Mouse (Mus musculus): ENCODE measurements around the gene Cyth1.

The Cyth1 gene

GRCm38 (mm10) chr11:118197508-118198295 is 50.7 kb downstream of the Cyth1 start:
- no peak for DNase-seq (ENCODE audit: low read depth)

- DNase-seq (ENCODE audit: low read depth): no peak
These were observed 51.5 kb downstream of the Cyth1 start for GRCm38 (mm10) chr11:118196824-118197388.

- no peak for DNase-seq (ENCODE audit: low read depth)
These were observed 54.8 kb downstream of the Cyth1 start for GRCm38 (mm10) chr11:118193390-118194147.

- DNase-seq (ENCODE audit: low read depth): no peak
These were observed 55.4 kb downstream of the Cyth1 start for GRCm38 (mm10) chr11:118192973-118193372.

- DNase-seq (ENCODE audit: low read depth): no peak
These were observed 65.6 kb downstream of the Cyth1 start for GRCm38 (mm10) chr11:118182768-118183167.

GRCm38 (mm10) chr11:118182353-118182752 is 66.0 kb downstream of the Cyth1 start:
- no peak for DNase-seq (ENCODE audit: low read depth)

GRCm38 (mm10) chr11:118180199-118180598 is 68.2 kb downstream of the Cyth1 start:
- no peak for DNase-seq (ENCODE audit: low read depth)

- DNase-seq (ENCODE audit: low read depth): no peak
These were observed 70.2 kb downstream of the Cyth1 start for GRCm38 (mm10) chr11:118178236-118178635.

- no peak for DNase-seq (ENCODE audit: low read depth)
These were observed 73.6 kb downstream of the Cyth1 start for GRCm38 (mm10) chr11:118174752-118175151.

- DNase-seq (ENCODE audit: low read depth): no peak
These were observed 75.6 kb downstream of the Cyth1 start for GRCm38 (mm10) chr11:118172768-118173167.

GRCm38 (mm10) chr11:118170333-118170732 is 78.1 kb downstream of the Cyth1 start:
- no peak for DNase-seq (ENCODE audit: low read depth)

GRCm38 (mm10) chr11:118168714-118169113 is 79.7 kb downstream of the Cyth1 start:
- no peak for DNase-seq (ENCODE audit: low read depth)

- DNase-seq (ENCODE audit: low read depth): no peak
These were observed 81.8 kb downstream of the Cyth1 start for GRCm38 (mm10) chr11:118166626-118167025.

GRCm38 (mm10) chr11:118165681-118166080 is 82.7 kb downstream of the Cyth1 start:
- DNase-seq (ENCODE audit: low read depth): no peak

- no peak for DNase-seq (ENCODE audit: low read depth)
These were observed 83.8 kb downstream of the Cyth1 start for GRCm38 (mm10) chr11:118164566-118164965.

- no peak for DNase-seq (ENCODE audit: low read depth)
These were observed 86.1 kb downstream of the Cyth1 start for GRCm38 (mm10) chr11:118162245-118162644.

- DNase-seq (ENCODE audit: low read depth): no peak
These were observed 87.2 kb downstream of the Cyth1 start for GRCm38 (mm10) chr11:118161240-118161639.

- no peak for DNase-seq (ENCODE audit: low read depth)
These were observed 87.6 kb downstream of the Cyth1 start for GRCm38 (mm10) chr11:118160763-118161162.

GRCm38 (mm10) chr11:118158753-118159152 is 89.6 kb downstream of the Cyth1 start:
- no peak for DNase-seq (ENCODE audit: low read depth)

GRCm38 (mm10) chr11:118156480-118157060 is 91.8 kb downstream of the Cyth1 start:
- DNase-seq (ENCODE audit: low read depth): no peak

- no peak for DNase-seq (ENCODE audit: low read depth)
These were observed 95.4 kb downstream of the Cyth1 start for GRCm38 (mm10) chr11:118152964-118153363.

- no peak for DNase-seq (ENCODE audit: low read depth)
These were observed 96.8 kb downstream of the Cyth1 start for GRCm38 (mm10) chr11:118151423-118152180.

Data from c-Kit-positive CD71-positive TER-119-negative erythroid progenitor cells, embryonic 14.5 days (primary cell).